Mouse (Mus musculus): ENCODE results near the gene Gm11037. TPM values are rescaled to one million over a fixed set of nuclear protein-coding genes. Genes with fewer than 3 reads are reported as not detected.

Gene Gm11037
- polyA plus RNA-seq, 1 experiment from 2014 or later: not detected

GRCm38 (mm10) chr2:131143007-131143780 is 9.9 kb downstream of the Gm11037 start:
- H3K9ac ChIP-seq (ENCODE audit: low read depth, low read length): no peak overlapping the region
- no peak overlapping the region for H3K4me2 ChIP-seq (ENCODE audit: low read length)
- peaks cover 33% of the 10 kb centered on the region for H3K36me3 ChIP-seq (ENCODE audit: control insufficient read depth, insufficient read depth, low read length)
- no peak overlapping the region for H3K4me3 ChIP-seq (ENCODE audit: low read depth, low read length)
- H3K27ac ChIP-seq (ENCODE audit: low read length): no peak overlapping the region
- no peaks in the 10 kb centered on the region for H3K9me3 ChIP-seq (replicated peaks; ENCODE audit: control insufficient read depth, low read length, poor library complexity, severe bottlenecking)
- H3K4me1 ChIP-seq (ENCODE audit: control insufficient read depth, insufficient read depth, low read length): no peaks in the 10 kb centered on the region
- 70% methylated on average over 22 of the region's 22 CpGs for WGBS
- H3K27me3 ChIP-seq (ENCODE audit: control insufficient read depth, insufficient read depth, low read depth, low read length): no peaks in the 10 kb centered on the region
- no peak for ATAC-seq

DNA sequence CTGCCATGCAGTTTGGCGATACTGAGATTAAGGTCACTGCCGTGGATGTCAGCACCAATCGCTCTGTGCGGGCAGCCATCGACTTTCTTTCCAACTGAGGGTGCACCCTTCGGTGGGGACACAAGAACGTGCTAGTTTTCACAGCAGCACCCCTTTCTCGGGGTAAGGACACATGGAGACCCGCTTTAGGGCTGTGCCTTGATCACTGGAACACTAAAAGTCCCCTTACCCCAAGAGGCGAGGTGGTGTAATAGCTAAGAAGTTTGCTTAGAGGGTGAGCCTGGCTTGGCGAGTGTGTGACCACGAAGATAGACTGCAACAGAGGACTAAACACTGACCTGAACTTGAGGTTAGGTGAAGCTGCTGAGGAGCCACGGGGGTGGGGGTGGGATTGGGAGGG is 11.8 kb downstream of the Gm11037 start:
- WGBS: 76% methylated on average over 13 of the region's 13 CpGs

GRCm38 (mm10) chr2:131145536-131145935 is 12.2 kb downstream of the Gm11037 start:
- Histone ChIP-seq H3K9ac (ENCODE audit: low read depth, low read length) (no peak overlapping the region), H3K9me3 (replicated peaks; ENCODE audit: control insufficient read depth, low read length, poor library complexity, severe bottlenecking) (no peaks in the 10 kb centered on the region), H3K27me3 (ENCODE audit: control insufficient read depth, insufficient read depth, low read depth, low read length) (no peaks in the 10 kb centered on the region), H3K4me2 (ENCODE audit: low read length) (no peak overlapping the region), H3K27ac (ENCODE audit: low read length) (no peak overlapping the region), H3K4me3 (ENCODE audit: low read depth, low read length) (no peak overlapping the region), H3K36me3 (ENCODE audit: control insufficient read depth, insufficient read depth, low read length) (peaks cover 43% of the 10 kb centered on the region), H3K4me1 (ENCODE audit: control insufficient read depth, insufficient read depth, low read length) (no peaks in the 10 kb centered on the region)
- WGBS: 88% methylated on average over 2 of the region's 2 CpGs
- no peak for ATAC-seq

More for the DNA sequence above, 11.8 kb downstream of the Gm11037 start:
- Histone ChIP-seq H3K4me1 (ENCODE audit: control insufficient read depth, insufficient read depth, low read length) (no peaks in the 10 kb centered on the region), H3K9me3 (replicated peaks; ENCODE audit: control insufficient read depth, low read length, poor library complexity, severe bottlenecking) (no peaks in the 10 kb centered on the region), H3K4me2 (ENCODE audit: low read length) (no peak overlapping the region), H3K27ac (ENCODE audit: low read length) (no peak overlapping the region), H3K27me3 (ENCODE audit: control insufficient read depth, insufficient read depth, low read depth, low read length) (no peaks in the 10 kb centered on the region), H3K4me3 (ENCODE audit: low read depth, low read length) (no peak overlapping the region), H3K36me3 (ENCODE audit: control insufficient read depth, insufficient read depth, low read length) (peaks cover 43% of the 10 kb centered on the region), H3K9ac (ENCODE audit: low read depth, low read length) (no peak overlapping the region)
- ATAC-seq: no peak

GRCm38 (mm10) chr2:131146193-131147042 is 13.1 kb downstream of the Gm11037 start:
- 95% methylated on average over 21 of the region's 21 CpGs for WGBS
- peaks cover 43% of the 10 kb centered on the region for H3K36me3 ChIP-seq (ENCODE audit: control insufficient read depth, insufficient read depth, low read length)

DNA sequence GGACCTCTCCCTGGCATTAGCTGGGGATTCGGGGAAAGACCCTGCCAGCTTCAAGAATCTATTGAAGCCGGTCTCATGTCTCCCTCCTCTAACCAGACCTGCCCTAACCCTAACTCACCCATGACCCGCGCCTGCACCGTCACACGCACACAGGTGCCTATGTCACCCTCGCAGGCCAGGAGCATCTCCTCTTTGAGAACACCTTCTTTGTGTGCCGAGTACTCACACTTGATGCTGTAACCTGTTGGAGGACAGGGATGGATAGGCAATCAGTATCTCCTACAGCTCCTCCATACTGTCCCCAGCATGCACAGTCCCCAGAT is 13.7 kb downstream of the Gm11037 start:
- H3K4me2 ChIP-seq (ENCODE audit: low read length): no peak overlapping the region
- no peak overlapping the region for H3K9ac ChIP-seq (ENCODE audit: low read depth, low read length)
- H3K9me3 ChIP-seq (replicated peaks; ENCODE audit: control insufficient read depth, low read length, poor library complexity, severe bottlenecking): no peaks in the 10 kb centered on the region
- 95% methylated on average over 8 of the region's 8 CpGs for WGBS
- H3K4me3 ChIP-seq (ENCODE audit: low read depth, low read length): no peak overlapping the region
- no peak for ATAC-seq
- no peaks in the 10 kb centered on the region for H3K4me1 ChIP-seq (ENCODE audit: control insufficient read depth, insufficient read depth, low read length)
- H3K27me3 ChIP-seq (ENCODE audit: control insufficient read depth, insufficient read depth, low read depth, low read length): no peaks in the 10 kb centered on the region
- H3K36me3 ChIP-seq (ENCODE audit: control insufficient read depth, insufficient read depth, low read length): peaks cover 43% of the 10 kb centered on the region
- no peak overlapping the region for H3K27ac ChIP-seq (ENCODE audit: low read length)

More at GRCm38 (mm10) chr2:131146193-131147042, 13.1 kb downstream of the Gm11037 start:
- ATAC-seq: no peak
- H3K4me1 ChIP-seq (ENCODE audit: control insufficient read depth, insufficient read depth, low read length): no peaks in the 10 kb centered on the region
- H3K4me2 ChIP-seq (ENCODE audit: low read length): no peak overlapping the region
- no peak overlapping the region; the same call in 1 of the 2 replicates for H3K9ac ChIP-seq (ENCODE audit: low read depth, low read length)
- H3K4me3 ChIP-seq (ENCODE audit: low read depth, low read length): no peak overlapping the region
- no peaks in the 10 kb centered on the region for H3K27me3 ChIP-seq (ENCODE audit: control insufficient read depth, insufficient read depth, low read depth, low read length)
- H3K9me3 ChIP-seq (replicated peaks; ENCODE audit: control insufficient read depth, low read length, poor library complexity, severe bottlenecking): no peaks in the 10 kb centered on the region
- no peak overlapping the region for H3K27ac ChIP-seq (ENCODE audit: low read length)

DNA sequence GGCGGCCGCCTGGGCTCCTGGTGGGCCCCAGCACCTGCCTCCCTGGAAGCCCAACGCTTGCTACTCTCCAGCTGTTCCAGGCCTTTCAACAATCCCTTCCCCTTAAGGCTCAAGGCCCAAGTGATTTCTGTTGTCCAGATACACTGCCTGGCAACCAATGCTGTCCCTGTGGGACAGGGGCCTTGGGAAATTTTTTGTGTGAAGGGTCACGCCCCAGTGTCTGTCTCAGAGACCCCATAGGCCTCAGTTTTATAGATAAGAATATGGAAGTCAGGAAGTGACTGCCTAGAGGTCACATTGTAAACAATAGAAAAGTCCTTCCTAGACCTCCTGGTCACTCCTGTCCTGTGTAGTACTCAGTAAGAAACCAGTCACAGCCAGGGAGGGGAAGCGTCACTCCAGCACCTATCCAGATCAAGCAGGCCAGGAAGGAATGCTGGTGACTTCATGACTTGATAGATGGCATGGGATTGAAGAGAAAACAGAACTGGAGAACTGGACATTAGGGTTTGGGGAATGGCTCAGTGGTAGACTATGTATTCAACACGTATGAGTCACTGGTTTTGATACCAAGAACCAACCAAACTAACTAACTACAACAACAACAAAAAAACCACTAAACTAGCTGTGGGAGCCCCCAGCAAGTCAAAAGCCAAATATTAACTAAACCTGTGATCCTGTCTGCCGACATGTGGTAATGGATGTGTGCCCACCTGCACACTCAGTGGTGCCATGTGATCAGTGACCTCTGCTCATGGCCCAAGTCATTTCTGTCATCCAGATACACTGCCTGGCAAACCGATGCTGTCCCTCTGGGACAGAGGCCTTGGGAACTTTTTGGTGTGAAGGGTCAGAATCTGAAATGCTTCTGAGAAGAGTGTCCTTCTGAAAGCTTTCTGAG is 15.3 kb downstream of the Gm11037 start:
- ATAC-seq: no peak
- Histone ChIP-seq H3K36me3 (ENCODE audit: control insufficient read depth, insufficient read depth, low read length) (peaks cover 40% of the 10 kb centered on the region), H3K4me2 (ENCODE audit: low read length) (no peak overlapping the region), H3K9me3 (replicated peaks; ENCODE audit: control insufficient read depth, low read length, poor library complexity, severe bottlenecking) (no peaks in the 10 kb centered on the region), H3K27me3 (ENCODE audit: control insufficient read depth, insufficient read depth, low read depth, low read length) (no peaks in the 10 kb centered on the region), H3K27ac (ENCODE audit: low read length) (no peak overlapping the region), H3K4me3 (ENCODE audit: low read depth, low read length) (no peak overlapping the region), H3K4me1 (ENCODE audit: control insufficient read depth, insufficient read depth, low read length) (no peaks in the 10 kb centered on the region), H3K9ac (ENCODE audit: low read depth, low read length) (no peak overlapping the region)
- WGBS: 91% methylated on average over 8 of the region's 8 CpGs

DNA sequence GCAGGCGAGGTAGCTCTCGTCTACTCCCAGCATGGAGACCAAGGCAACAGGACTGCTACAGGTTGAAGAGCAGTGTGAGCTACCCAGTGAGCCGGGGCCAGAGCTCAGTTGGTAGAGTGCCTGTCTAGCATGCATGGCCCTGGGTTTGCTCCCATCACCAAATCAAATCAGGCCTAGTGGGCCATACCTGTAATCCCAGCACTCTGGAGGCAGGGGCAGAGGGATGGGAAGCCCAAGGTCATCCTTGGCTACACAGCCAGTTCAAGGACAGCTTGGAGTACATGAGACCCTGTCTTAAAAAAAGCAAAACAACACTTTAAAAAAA is 15.9 kb downstream of the Gm11037 start:
- H3K36me3 ChIP-seq (ENCODE audit: control insufficient read depth, insufficient read depth, low read length): peaks cover 37% of the 10 kb centered on the region
- H3K27me3 ChIP-seq (ENCODE audit: control insufficient read depth, insufficient read depth, low read depth, low read length): no peaks in the 10 kb centered on the region
- WGBS: 97% methylated on average over 3 of the region's 3 CpGs
- H3K27ac ChIP-seq (ENCODE audit: low read length): no peak overlapping the region
- H3K4me2 ChIP-seq (ENCODE audit: low read length): no peak overlapping the region
- H3K9me3 ChIP-seq (replicated peaks; ENCODE audit: control insufficient read depth, low read length, poor library complexity, severe bottlenecking): no peaks in the 10 kb centered on the region
- H3K4me3 ChIP-seq (ENCODE audit: low read depth, low read length): no peak overlapping the region
- no peaks in the 10 kb centered on the region for H3K4me1 ChIP-seq (ENCODE audit: control insufficient read depth, insufficient read depth, low read length)
- ATAC-seq: no peak
- H3K9ac ChIP-seq (ENCODE audit: low read depth, low read length): no peak overlapping the region

- no peak overlapping the region for H3K4me3 ChIP-seq (ENCODE audit: low read depth, low read length)
- H3K9ac ChIP-seq (ENCODE audit: low read depth, low read length): no peak overlapping the region
- H3K36me3 ChIP-seq (ENCODE audit: control insufficient read depth, insufficient read depth, low read length): peaks cover 19% of the 10 kb centered on the region
- no peaks in the 10 kb centered on the region for H3K27me3 ChIP-seq (ENCODE audit: control insufficient read depth, insufficient read depth, low read depth, low read length)
- no peak for ATAC-seq
- 94% methylated on average over 7 of the region's 7 CpGs for WGBS
- H3K9me3 ChIP-seq (replicated peaks; ENCODE audit: control insufficient read depth, low read length, poor library complexity, severe bottlenecking): no peaks in the 10 kb centered on the region
- no peak overlapping the region for H3K27ac ChIP-seq (ENCODE audit: low read length)
- no peaks in the 10 kb centered on the region; the same call in 1 of the 2 replicates for H3K4me1 ChIP-seq (ENCODE audit: control insufficient read depth, insufficient read depth, low read length)
- no peak overlapping the region for H3K4me2 ChIP-seq (ENCODE audit: low read length)
These were observed 19.0 kb downstream of the Gm11037 start for GRCm38 (mm10) chr2:131152166-131152730.
